Mouse (Mus musculus): Measurements from ENCODE around the gene Fubp3. TPM values are rescaled to one million over a fixed set of nuclear protein-coding genes. Genes with fewer than 3 reads are reported as not detected.

Fubp3 gene
- polyA plus RNA-seq, 1 experiment from 2014 or later, result 47.7 TPM

GRCm38 (mm10) chr2:31635281-31636137 lies 63.1 kb downstream of the Fubp3 start:
- ATAC-seq, result no peak

GRCm38 (mm10) chr2:31636138-31636741 lies 63.8 kb downstream of the Fubp3 start:
- peaks cover 85% of the 10 kb centered on the region for H3K27me3 ChIP-seq (replicated peaks; ENCODE audit: insufficient read depth, low read length)
- no peak overlapping the region for H3K27ac ChIP-seq (ENCODE audit: low read length)
- H3K4me1 ChIP-seq (ENCODE audit: insufficient read depth, low read depth, low read length), result peaks cover 2% of the 10 kb centered on the region; the same call in 1 of the 2 replicates
- ATAC-seq (no peak), DNase-seq (ENCODE audit: low spot score) (peak; percentile 5)
- peak overlapping the region; percentile 11; the same call in 1 of the 2 replicates for H3K4me2 ChIP-seq (replicated peaks; ENCODE audit: low read depth, low read length)
- TF ChIP-seq EP300 (IDR thresholded peaks at IDR 0.05), result no peak
- TF ChIP-seq CTCF (IDR thresholded peaks at IDR 0.05), result no peak
- no peaks in the 10 kb centered on the region for H3K36me3 ChIP-seq (ENCODE audit: insufficient read depth, low read length)
- 0 out of 2 replicates have a peak overlapping the region, but pooled peaks have one; percentile 6 for H3K4me3 ChIP-seq (ENCODE audit: low read depth, low read length)
- under 1% methylated on average over 42 of the region's 48 CpGs for WGBS
- no peaks in the 10 kb centered on the region for H3K9me3 ChIP-seq (ENCODE audit: low read length)
- no peak overlapping the region for H3K9ac ChIP-seq (replicated peaks; ENCODE audit: low read depth)

More at GRCm38 (mm10) chr2:31635281-31636137, 63.1 kb downstream of the Fubp3 start:
- Histone ChIP-seq H3K36me3 (ENCODE audit: insufficient read depth, low read length) (no peaks in the 10 kb centered on the region), H3K4me3 (ENCODE audit: low read depth, low read length) (no peak overlapping the region; the same call in 1 of the 2 replicates), H3K9ac (replicated peaks; ENCODE audit: low read depth) (no peak overlapping the region), H3K4me2 (replicated peaks; ENCODE audit: low read depth, low read length) (no peak overlapping the region; the same call in 1 of the 2 replicates), H3K27me3 (replicated peaks; ENCODE audit: insufficient read depth, low read length) (peaks cover 79% of the 10 kb centered on the region), H3K27ac (ENCODE audit: low read length) (no peak overlapping the region), H3K4me1 (ENCODE audit: insufficient read depth, low read depth, low read length) (peaks cover 2% of the 10 kb centered on the region; the same call in 1 of the 2 replicates), H3K9me3 (ENCODE audit: low read length) (no peaks in the 10 kb centered on the region)
- DNase-seq (ENCODE audit: low spot score), result peak; percentile 5
- WGBS, result 0% methylated on average over 44 of the region's 52 CpGs
- TF ChIP-seq CTCF (IDR thresholded peaks at IDR 0.05), result no peak
- no peak for TF ChIP-seq EP300 (IDR thresholded peaks at IDR 0.05)

- H3K4me3 ChIP-seq (ENCODE audit: low read depth, low read length), result 0 out of 2 replicates have a peak overlapping the region, but pooled peaks have one; percentile 6
- no peaks in the 10 kb centered on the region for H3K36me3 ChIP-seq (ENCODE audit: insufficient read depth, low read length)
- H3K9ac ChIP-seq (replicated peaks; ENCODE audit: low read depth), result no peak overlapping the region
- H3K4me1 ChIP-seq (ENCODE audit: insufficient read depth, low read depth, low read length), result peaks cover 2% of the 10 kb centered on the region; the same call in 1 of the 2 replicates
- no peak overlapping the region for H3K4me2 ChIP-seq (replicated peaks; ENCODE audit: low read depth, low read length)
- WGBS, result under 1% methylated on average over 30 of the region's 35 CpGs
- ATAC-seq, result no peak
- no peak for DNase-seq (ENCODE audit: low spot score)
- TF ChIP-seq CTCF (IDR thresholded peaks at IDR 0.05) (no peak), EP300 (IDR thresholded peaks at IDR 0.05) (no peak)
- no peak overlapping the region for H3K27ac ChIP-seq (ENCODE audit: low read length)
- H3K27me3 ChIP-seq (replicated peaks; ENCODE audit: insufficient read depth, low read length), result peaks cover 90% of the 10 kb centered on the region
- no peaks in the 10 kb centered on the region for H3K9me3 ChIP-seq (ENCODE audit: low read length)
Observed at GRCm38 (mm10) chr2:31636742-31637141, 64.3 kb downstream of the Fubp3 start.

- Histone ChIP-seq H3K36me3 (ENCODE audit: insufficient read depth, low read length) (no peaks in the 10 kb centered on the region), H3K4me3 (ENCODE audit: low read depth, low read length) (no peak overlapping the region), H3K9me3 (ENCODE audit: low read length) (no peaks in the 10 kb centered on the region), H3K27ac (ENCODE audit: low read length) (no peak overlapping the region), H3K4me1 (ENCODE audit: insufficient read depth, low read depth, low read length) (peaks cover 2% of the 10 kb centered on the region; the same call in 1 of the 2 replicates), H3K27me3 (replicated peaks; ENCODE audit: insufficient read depth, low read length) (peaks cover 96% of the 10 kb centered on the region), H3K9ac (replicated peaks; ENCODE audit: low read depth) (no peak overlapping the region), H3K4me2 (replicated peaks; ENCODE audit: low read depth, low read length) (no peak overlapping the region)
- TF ChIP-seq EP300 (IDR thresholded peaks at IDR 0.05), result no peak
- TF ChIP-seq CTCF (IDR thresholded peaks at IDR 0.05), result no peak
- WGBS, result 4% methylated on average over 12 of the region's 12 CpGs
- ATAC-seq (no peak), DNase-seq (ENCODE audit: low spot score) (no peak)
Observed at GRCm38 (mm10) chr2:31637311-31637710, 64.9 kb downstream of the Fubp3 start.

GRCm38 (mm10) chr2:31637807-31638206 lies 65.4 kb downstream of the Fubp3 start:
- H3K4me2 ChIP-seq (replicated peaks; ENCODE audit: low read depth, low read length), result no peak overlapping the region
- ATAC-seq, result no peak

More at GRCm38 (mm10) chr2:31637807-31638206, 65.4 kb downstream of the Fubp3 start:
- Histone ChIP-seq H3K9me3 (ENCODE audit: low read length) (no peaks in the 10 kb centered on the region), H3K27ac (ENCODE audit: low read length) (no peak overlapping the region), H3K4me1 (ENCODE audit: insufficient read depth, low read depth, low read length) (peaks cover 2% of the 10 kb centered on the region; the same call in 1 of the 2 replicates), H3K36me3 (ENCODE audit: insufficient read depth, low read length) (no peaks in the 10 kb centered on the region), H3K9ac (replicated peaks; ENCODE audit: low read depth) (no peak overlapping the region), H3K27me3 (replicated peaks; ENCODE audit: insufficient read depth, low read length) (peaks cover 96% of the 10 kb centered on the region), H3K4me3 (ENCODE audit: low read depth, low read length) (no peak overlapping the region)
- peak; percentile 41 for DNase-seq (ENCODE audit: low spot score)
- under 1% methylated on average over 22 of the region's 22 CpGs for WGBS
- no peak for TF ChIP-seq EP300 (IDR thresholded peaks at IDR 0.05)
- peak; percentile 50 for TF ChIP-seq CTCF (IDR thresholded peaks at IDR 0.05)
